Mouse (Mus musculus) gastrocnemius, adult 18-20 months (tissue): ENCODE measurements around the gene St3gal4. TPM values are rescaled to one million over a fixed set of nuclear protein-coding genes. Genes with fewer than 3 reads are reported as not detected.
A peak's percentile ranks its signal among the peaks of the same experiment; 100 is the strongest.

Experiments used
- DNase-seq: peaks from one replicate; pipeline ENCODE4 v3.0.0; 2021; ENCODE audit warnings: low spot score
- total RNA-seq, 2 experiments: library from RNA; stranded (reverse); gene quantifications; 2 replicates each; pipeline ENCODE4 v1.2.3; 2021

The St3gal4 gene
- total RNA-seq, 2 experiments from 2014 or later = 4.2 TPM

DNA sequence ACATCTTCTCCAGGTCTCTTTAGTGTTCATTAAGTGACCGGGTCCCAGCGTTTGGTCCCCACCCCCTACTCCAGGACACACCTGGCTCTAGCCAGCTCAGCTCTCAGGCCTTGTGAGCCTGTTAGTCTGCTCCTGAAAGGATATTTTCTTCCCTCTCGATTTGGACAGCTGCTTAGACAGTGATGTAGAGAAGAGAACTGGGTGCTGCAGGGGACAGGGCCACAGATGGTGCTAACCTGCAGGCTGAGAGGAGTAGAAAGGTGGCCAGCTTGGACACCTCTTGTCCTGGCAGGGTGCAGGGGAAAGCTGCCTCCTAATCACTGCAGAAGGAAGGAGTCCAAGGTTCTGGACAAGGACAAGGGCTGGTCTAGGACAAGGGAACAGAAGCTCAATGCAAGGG, 11.0 kb downstream of the St3gal4 start:
- DNase-seq = no peak

- DNase-seq = no peak
These were observed 11.7 kb downstream of the St3gal4 start for GRCm38 (mm10) chr9:35107396-35107795.

DNA sequence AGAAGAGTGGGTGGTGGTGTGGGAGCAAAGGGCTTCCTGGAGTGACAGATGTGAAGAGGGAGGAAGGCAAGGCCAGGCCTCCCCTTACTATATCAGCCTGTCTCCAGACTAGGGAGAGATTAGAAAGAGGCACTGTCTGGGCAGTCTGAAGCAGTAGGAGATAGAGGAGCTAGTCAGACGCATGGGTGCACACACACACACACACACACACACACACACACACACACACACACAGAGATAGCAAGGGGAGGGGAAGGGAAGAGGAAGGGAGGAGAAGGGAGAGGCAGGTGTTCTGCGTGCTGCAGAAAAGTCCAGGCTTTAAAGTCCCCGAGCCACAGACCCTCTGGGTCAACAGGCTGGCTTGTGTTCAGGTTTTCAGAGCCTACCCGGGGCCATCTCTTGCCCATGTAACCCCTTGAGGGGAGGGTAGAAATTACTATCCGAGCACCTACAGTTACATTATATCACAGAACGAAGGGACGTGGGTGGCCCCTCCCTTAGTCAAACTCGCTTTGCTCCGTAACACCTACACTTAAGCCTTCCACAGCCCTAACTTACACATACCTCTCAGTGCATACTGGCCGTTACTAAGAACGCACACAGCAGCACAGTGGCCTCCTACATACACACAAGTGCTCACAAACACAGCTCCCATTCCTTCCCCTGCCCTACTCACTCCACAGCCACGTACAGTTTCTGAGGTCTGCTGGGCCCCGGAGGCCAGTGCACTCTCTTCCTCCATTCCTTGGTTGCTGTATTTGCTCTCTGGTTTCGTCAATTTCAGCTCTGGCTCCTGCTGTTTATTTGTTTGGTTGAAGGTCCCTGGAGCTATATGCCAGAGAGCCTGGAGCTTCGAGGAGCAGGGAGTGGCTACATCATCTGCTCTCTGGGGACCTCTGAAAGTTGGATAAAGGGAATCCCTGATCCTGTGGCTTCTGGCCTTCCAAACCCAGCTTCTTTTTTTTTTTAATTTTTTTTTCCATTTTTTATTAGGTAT, 12.9 kb downstream of the St3gal4 start:
- DNase-seq = peak; percentile 32

- no peak for DNase-seq
These were observed 13.6 kb downstream of the St3gal4 start for GRCm38 (mm10) chr9:35105438-35105837.

- DNase-seq = no peak
These were observed 14.4 kb downstream of the St3gal4 start for GRCm38 (mm10) chr9:35104711-35105110.

- no peak for DNase-seq
These were observed 20.3 kb downstream of the St3gal4 start for GRCm38 (mm10) chr9:35098762-35099161.

- DNase-seq = no peak
These were observed 21.2 kb downstream of the St3gal4 start for GRCm38 (mm10) chr9:35097901-35098300.

GRCm38 (mm10) chr9:35095726-35096125, 23.3 kb downstream of the St3gal4 start:
- DNase-seq = peak; percentile 0

GRCm38 (mm10) chr9:35093350-35093749, 25.7 kb downstream of the St3gal4 start:
- DNase-seq = no peak

GRCm38 (mm10) chr9:35092904-35093303, 26.2 kb downstream of the St3gal4 start:
- DNase-seq = no peak

- DNase-seq = peak; percentile 2
These were observed 57.6 kb downstream of the St3gal4 start for GRCm38 (mm10) chr9:35061446-35061845.

- DNase-seq = peak; percentile 5
These were observed 59.2 kb downstream of the St3gal4 start for GRCm38 (mm10) chr9:35059881-35060280.

- peak; percentile 72 for DNase-seq
These were observed 60.3 kb downstream of the St3gal4 start for GRCm38 (mm10) chr9:35058596-35059354.

- peak; percentile 0 for DNase-seq
These were observed 60.9 kb downstream of the St3gal4 start for GRCm38 (mm10) chr9:35058186-35058585.

DNA sequence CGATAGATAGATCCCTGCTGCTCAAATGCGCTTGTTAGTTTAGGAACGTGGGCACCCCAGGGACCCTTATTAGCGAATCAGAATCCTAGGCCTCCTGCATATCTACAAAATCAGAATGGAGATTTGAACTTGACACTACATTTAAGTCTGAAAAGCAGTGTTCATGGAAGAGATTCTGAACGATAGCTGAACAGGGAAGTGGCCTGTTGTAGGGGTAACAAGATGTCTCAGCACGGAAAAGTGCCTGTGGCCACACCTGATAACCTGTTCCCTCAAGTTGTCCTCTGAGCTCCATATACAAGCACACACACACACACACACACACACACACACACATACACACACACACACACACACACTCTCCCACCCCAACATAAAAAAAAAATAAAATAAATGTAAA, 61.4 kb downstream of the St3gal4 start:
- DNase-seq = peak; percentile 0

- peak; percentile 0 for DNase-seq
These were observed 62.5 kb downstream of the St3gal4 start for GRCm38 (mm10) chr9:35056611-35057010.

- no peak for DNase-seq
These were observed 63.3 kb downstream of the St3gal4 start for GRCm38 (mm10) chr9:35055528-35056330.

DNA sequence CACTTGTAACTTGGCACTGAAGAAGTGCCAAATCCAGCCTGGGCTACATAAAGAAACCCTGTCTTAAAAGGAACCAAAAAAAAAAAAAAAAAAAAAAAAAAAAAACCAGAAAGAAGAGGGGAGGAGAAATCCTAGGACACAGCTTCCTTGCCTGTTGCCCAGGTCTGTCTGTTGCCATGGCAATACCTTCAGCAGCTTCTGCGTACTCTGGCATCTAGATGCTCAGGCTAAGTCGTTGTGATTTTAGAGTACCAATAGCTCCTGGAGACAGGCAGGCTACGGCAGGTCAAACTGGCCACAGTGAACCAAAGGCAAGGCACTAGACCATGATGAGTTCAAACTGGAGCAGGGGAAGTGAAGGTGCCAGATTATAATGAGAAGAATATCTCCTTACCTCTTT, 65.4 kb downstream of the St3gal4 start:
- DNase-seq = no peak

- no peak for DNase-seq
These were observed 66.0 kb downstream of the St3gal4 start for GRCm38 (mm10) chr9:35053081-35053480.

- no peak for DNase-seq
These were observed 66.4 kb downstream of the St3gal4 start for GRCm38 (mm10) chr9:35052671-35053070.

GRCm38 (mm10) chr9:35051666-35052065, 67.4 kb downstream of the St3gal4 start:
- no peak for DNase-seq
